Mouse (Mus musculus): ENCODE measurements around the gene Tnrc18. TPM values are rescaled to one million over a fixed set of nuclear protein-coding genes. Genes with fewer than 3 reads are reported as not detected.

Gene Tnrc18
- polyA plus RNA-seq (2014; fragmentation: Nextera tagmentation; extraction: Ambion mirVana), result 32.7 and 41.1 TPM in 2 replicates

- no peaks in the 10 kb centered on the region for H3K9me3 ChIP-seq (ENCODE audit: control insufficient read depth, low read length)
- H3K36me3 ChIP-seq (ENCODE audit: control insufficient read depth, insufficient read depth, low read length), result no peaks in the 10 kb centered on the region; the same call in 1 of the 2 replicates
- peak within 1 kb of the TSS; percentile 100 for H3K27ac ChIP-seq (ENCODE audit: low read depth, low read length)
- H3K4me1 ChIP-seq (ENCODE audit: control insufficient read depth, insufficient read depth, low read length), result peaks cover 9% of the 10 kb centered on the region
- ATAC-seq (ENCODE audit: low FRiP score, low TSS enrichment), result peak; percentile 67
- H3K9ac ChIP-seq (ENCODE audit: low read depth, low read length), result peak within 1 kb of the TSS; percentile 100
- under 1% methylated on average over 55 of the region's 56 CpGs for WGBS
- no peaks in the 10 kb centered on the region for H3K27me3 ChIP-seq (ENCODE audit: control insufficient read depth, insufficient read depth, low read length)
- H3K4me2 ChIP-seq (replicated peaks; ENCODE audit: low read depth, low read length), result peak within 1 kb of the TSS; percentile 97
- H3K4me3 ChIP-seq (ENCODE audit: low read length), result peak within 1 kb of the TSS; percentile 96
Measured at GRCm38 (mm10) chr5:142817524-142818434, at the start of gene Tnrc18. Tnrc18 (minus strand) TSS chr5:142817662.

GRCm38 (mm10) chr5:142857763-142858229 lies 40.3 kb upstream of the Tnrc18 start:
- WGBS, result 52% methylated on average over 16 of the region's 16 CpGs
- Histone ChIP-seq H3K4me1 (ENCODE audit: control insufficient read depth, insufficient read depth, low read length) (no peaks in the 10 kb centered on the region), H3K9ac (ENCODE audit: low read depth, low read length) (0 out of 2 replicates have a peak overlapping the region, but pooled peaks have one; percentile 4), H3K4me2 (replicated peaks; ENCODE audit: low read depth, low read length) (no peak overlapping the region), H3K27ac (ENCODE audit: low read depth, low read length) (no peak overlapping the region), H3K4me3 (ENCODE audit: low read length) (no peak overlapping the region), H3K27me3 (ENCODE audit: control insufficient read depth, insufficient read depth, low read length) (no peaks in the 10 kb centered on the region), H3K36me3 (ENCODE audit: control insufficient read depth, insufficient read depth, low read length) (no peaks in the 10 kb centered on the region), H3K9me3 (ENCODE audit: control insufficient read depth, low read length) (peaks cover 6% of the 10 kb centered on the region; the same call in 1 of the 2 replicates)
- ATAC-seq (ENCODE audit: low FRiP score, low TSS enrichment), result no peak

GRCm38 (mm10) chr5:142856408-142856807 lies 38.9 kb upstream of the Tnrc18 start:
- Histone ChIP-seq H3K27me3 (ENCODE audit: control insufficient read depth, insufficient read depth, low read length) (no peaks in the 10 kb centered on the region), H3K9ac (ENCODE audit: low read depth, low read length) (no peak overlapping the region), H3K4me2 (replicated peaks; ENCODE audit: low read depth, low read length) (no peak overlapping the region), H3K9me3 (ENCODE audit: control insufficient read depth, low read length) (peaks cover 6% of the 10 kb centered on the region; the same call in 1 of the 2 replicates), H3K27ac (ENCODE audit: low read depth, low read length) (no peak overlapping the region), H3K36me3 (ENCODE audit: control insufficient read depth, insufficient read depth, low read length) (no peaks in the 10 kb centered on the region), H3K4me1 (ENCODE audit: control insufficient read depth, insufficient read depth, low read length) (no peaks in the 10 kb centered on the region), H3K4me3 (ENCODE audit: low read length) (no peak overlapping the region)
- no peak for ATAC-seq (ENCODE audit: low FRiP score, low TSS enrichment)
- WGBS, result 81% methylated on average over 4 of the region's 4 CpGs

GRCm38 (mm10) chr5:142854877-142855276 lies 37.4 kb upstream of the Tnrc18 start:
- WGBS, result 82% methylated on average over 10 of the region's 10 CpGs
- H3K9me3 ChIP-seq (ENCODE audit: control insufficient read depth, low read length), result peaks cover 6% of the 10 kb centered on the region; the same call in 1 of the 2 replicates
- H3K4me1 ChIP-seq (ENCODE audit: control insufficient read depth, insufficient read depth, low read length), result no peaks in the 10 kb centered on the region
- 0 out of 2 replicates have a peak, but pooled peaks have one; percentile 22 for ATAC-seq (ENCODE audit: low FRiP score, low TSS enrichment)
- no peak overlapping the region for H3K27ac ChIP-seq (ENCODE audit: low read depth, low read length)
- no peak overlapping the region for H3K4me3 ChIP-seq (ENCODE audit: low read length)
- no peaks in the 10 kb centered on the region for H3K27me3 ChIP-seq (ENCODE audit: control insufficient read depth, insufficient read depth, low read length)
- no peak overlapping the region for H3K9ac ChIP-seq (ENCODE audit: low read depth, low read length)
- H3K4me2 ChIP-seq (replicated peaks; ENCODE audit: low read depth, low read length), result no peak overlapping the region
- no peaks in the 10 kb centered on the region for H3K36me3 ChIP-seq (ENCODE audit: control insufficient read depth, insufficient read depth, low read length)

GRCm38 (mm10) chr5:142853585-142853984 lies 36.1 kb upstream of the Tnrc18 start:
- Histone ChIP-seq H3K9ac (ENCODE audit: low read depth, low read length) (no peak overlapping the region), H3K36me3 (ENCODE audit: control insufficient read depth, insufficient read depth, low read length) (no peaks in the 10 kb centered on the region), H3K9me3 (ENCODE audit: control insufficient read depth, low read length) (peaks cover 6% of the 10 kb centered on the region; the same call in 1 of the 2 replicates), H3K27ac (ENCODE audit: low read depth, low read length) (no peak overlapping the region), H3K4me2 (replicated peaks; ENCODE audit: low read depth, low read length) (no peak overlapping the region), H3K4me1 (ENCODE audit: control insufficient read depth, insufficient read depth, low read length) (no peaks in the 10 kb centered on the region), H3K4me3 (ENCODE audit: low read length) (no peak overlapping the region), H3K27me3 (ENCODE audit: control insufficient read depth, insufficient read depth, low read length) (no peaks in the 10 kb centered on the region)
- WGBS, result 73% methylated on average over 6 of the region's 6 CpGs
- no peak for ATAC-seq (ENCODE audit: low FRiP score, low TSS enrichment)

GRCm38 (mm10) chr5:142851681-142852049 lies 34.2 kb upstream of the Tnrc18 start:
- Histone ChIP-seq H3K4me3 (ENCODE audit: low read length) (no peak overlapping the region), H3K4me1 (ENCODE audit: control insufficient read depth, insufficient read depth, low read length) (no peaks in the 10 kb centered on the region), H3K27me3 (ENCODE audit: control insufficient read depth, insufficient read depth, low read length) (no peaks in the 10 kb centered on the region), H3K9ac (ENCODE audit: low read depth, low read length) (no peak overlapping the region), H3K9me3 (ENCODE audit: control insufficient read depth, low read length) (peaks cover 6% of the 10 kb centered on the region; the same call in 1 of the 2 replicates), H3K36me3 (ENCODE audit: control insufficient read depth, insufficient read depth, low read length) (no peaks in the 10 kb centered on the region), H3K27ac (ENCODE audit: low read depth, low read length) (no peak overlapping the region), H3K4me2 (replicated peaks; ENCODE audit: low read depth, low read length) (no peak overlapping the region)
- no peak for ATAC-seq (ENCODE audit: low FRiP score, low TSS enrichment)
- WGBS, result 43% methylated on average over 5 of the region's 5 CpGs

- Histone ChIP-seq H3K27ac (ENCODE audit: low read depth, low read length) (no peak overlapping the region), H3K4me2 (replicated peaks; ENCODE audit: low read depth, low read length) (no peak overlapping the region), H3K9me3 (ENCODE audit: control insufficient read depth, low read length) (0 out of 2 replicates have a peak, but pooled peaks cover 2% of the 10 kb centered on the region), H3K4me3 (ENCODE audit: low read length) (no peak overlapping the region), H3K27me3 (ENCODE audit: control insufficient read depth, insufficient read depth, low read length) (no peaks in the 10 kb centered on the region), H3K36me3 (ENCODE audit: control insufficient read depth, insufficient read depth, low read length) (no peaks in the 10 kb centered on the region), H3K9ac (ENCODE audit: low read depth, low read length) (no peak overlapping the region), H3K4me1 (ENCODE audit: control insufficient read depth, insufficient read depth, low read length) (no peaks in the 10 kb centered on the region)
- WGBS, result 82% methylated on average over 7 of the region's 7 CpGs
- no peak for ATAC-seq (ENCODE audit: low FRiP score, low TSS enrichment)
Measured at GRCm38 (mm10) chr5:142850916-142851680, 33.6 kb upstream of the Tnrc18 start.

- no peaks in the 10 kb centered on the region for H3K4me1 ChIP-seq (ENCODE audit: control insufficient read depth, insufficient read depth, low read length)
- no peak for ATAC-seq (ENCODE audit: low FRiP score, low TSS enrichment)
- no peak overlapping the region for H3K9ac ChIP-seq (ENCODE audit: low read depth, low read length)
- H3K9me3 ChIP-seq (ENCODE audit: control insufficient read depth, low read length), result 0 out of 2 replicates have a peak, but pooled peaks cover 2% of the 10 kb centered on the region
- 69% methylated on average over 9 of the region's 9 CpGs for WGBS
- no peaks in the 10 kb centered on the region for H3K36me3 ChIP-seq (ENCODE audit: control insufficient read depth, insufficient read depth, low read length)
- H3K4me2 ChIP-seq (replicated peaks; ENCODE audit: low read depth, low read length), result no peak overlapping the region
- H3K27ac ChIP-seq (ENCODE audit: low read depth, low read length), result no peak overlapping the region
- H3K4me3 ChIP-seq (ENCODE audit: low read length), result no peak overlapping the region
- no peaks in the 10 kb centered on the region for H3K27me3 ChIP-seq (ENCODE audit: control insufficient read depth, insufficient read depth, low read length)
Measured at GRCm38 (mm10) chr5:142850476-142850875, 33.0 kb upstream of the Tnrc18 start.

Data from kidney, embryonic 14.5 days (tissue).